31 mouse cellular contexts compared by ENCODE assay signal in the genomic region with DNA sequence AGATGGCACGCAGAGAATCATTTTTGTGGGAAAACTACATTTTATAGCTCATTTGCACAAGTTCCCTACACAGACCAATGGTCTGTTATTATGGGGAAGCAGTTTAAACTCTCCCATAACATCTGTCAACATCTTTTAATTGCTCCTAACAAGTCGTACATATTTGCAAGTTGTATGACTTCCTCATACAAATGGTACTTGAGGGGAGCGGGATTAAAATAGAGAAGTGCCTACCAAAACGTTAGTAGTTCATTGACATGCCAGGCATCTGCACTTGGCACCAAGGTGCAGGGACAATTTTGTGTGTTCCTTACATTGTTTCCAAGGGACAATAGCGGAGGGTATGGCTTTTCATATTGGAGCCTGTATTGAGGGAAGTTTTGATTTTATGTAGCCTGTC.
"Had no signal": no experiment of that assay in that cellular context is flagged by ENCODE, and none has a peak within 500 bp of the region (broad histone marks: within the 10 kb centered on the region; RNA-seq: fewer than 3 reads in every experiment).

No protein-coding gene starts in this region.

- DNase-seq: left cerebral cortex, postnatal 4 days; liver; liver, embryonic 13.5 days; liver, postnatal 0 days; lung, adult 18-20 months; lung, adult 2 months; lung, embryonic 14.5 days; lung, postnatal 10 days; lung, postnatal 14 days; lung, postnatal 36 days; lung, postnatal 4 days; midbrain, embryonic 14.5 days had no signal

- H3K9ac ChIP-seq: limb, embryonic 12.5 days; limb, embryonic 13.5 days; limb, embryonic 15.5 days; liver, embryonic 12.5 days; liver, embryonic 13.5 days; liver, embryonic 14.5 days; liver, embryonic 15.5 days; liver, postnatal 0 days; lung, embryonic 14.5 days; lung, embryonic 15.5 days; midbrain, embryonic 12.5 days; midbrain, embryonic 13.5 days; midbrain, embryonic 15.5 days; neural tube, embryonic 12.5 days had no signal

- H3K27me3 ChIP-seq: limb, embryonic 12.5 days; limb, embryonic 13.5 days; limb, embryonic 15.5 days; liver, embryonic 12.5 days; liver, embryonic 13.5 days; liver, embryonic 15.5 days; lung, embryonic 15.5 days; midbrain, embryonic 12.5 days; midbrain, embryonic 13.5 days; midbrain, embryonic 15.5 days; neural tube, embryonic 12.5 days had no signal

- H3K27ac ChIP-seq: left cerebral cortex, adult 2 months; limb, embryonic 10.5 days; limb, embryonic 12.5 days; limb, embryonic 13.5 days; limb, embryonic 15.5 days; liver, embryonic 12.5 days; liver, embryonic 13.5 days; liver, embryonic 14.5 days; liver, embryonic 15.5 days; lung, embryonic 15.5 days; macrophage; midbrain, embryonic 10.5 days; midbrain, embryonic 12.5 days; midbrain, embryonic 13.5 days; midbrain, embryonic 15.5 days; neural tube, embryonic 12.5 days had no signal

- ATAC-seq: liver, embryonic 12.5 days; liver, postnatal 0 days; lung, postnatal 0 days; midbrain, embryonic 13.5 days; midbrain, embryonic 15.5 days had no signal

- H3K36me3 ChIP-seq: limb, embryonic 10.5 days; limb, embryonic 12.5 days; limb, embryonic 13.5 days; limb, embryonic 15.5 days; liver, embryonic 12.5 days; liver, embryonic 13.5 days; liver, embryonic 15.5 days; lung, embryonic 15.5 days; midbrain, embryonic 10.5 days; midbrain, embryonic 12.5 days; midbrain, embryonic 13.5 days; midbrain, embryonic 15.5 days; neural tube, embryonic 12.5 days had no signal

- H3K9me3 ChIP-seq: limb, embryonic 10.5 days; limb, embryonic 12.5 days; limb, embryonic 13.5 days; limb, embryonic 15.5 days; liver, embryonic 12.5 days; liver, embryonic 13.5 days; liver, embryonic 15.5 days; lung, embryonic 15.5 days; midbrain, embryonic 10.5 days; midbrain, embryonic 12.5 days; midbrain, embryonic 13.5 days; midbrain, embryonic 15.5 days; neural tube, embryonic 12.5 days had no signal

- H3K4me1 ChIP-seq: limb, embryonic 10.5 days; liver, embryonic 12.5 days; liver, embryonic 13.5 days; liver, embryonic 15.5 days; lung, embryonic 15.5 days; megakaryocyte, embryonic 14.5 days; midbrain, embryonic 10.5 days; midbrain, embryonic 12.5 days; midbrain, embryonic 13.5 days; midbrain, embryonic 15.5 days; neural tube, embryonic 12.5 days had no signal

- H3K4me3 ChIP-seq: left cerebral cortex, adult 2 months; limb, embryonic 10.5 days; limb, embryonic 12.5 days; limb, embryonic 13.5 days; limb, embryonic 15.5 days; liver, embryonic 12.5 days; liver, embryonic 13.5 days; liver, embryonic 15.5 days; lung, embryonic 15.5 days; megakaryocyte, embryonic 14.5 days; midbrain, embryonic 10.5 days; midbrain, embryonic 12.5 days; midbrain, embryonic 13.5 days; midbrain, embryonic 15.5 days; myocyte; neural tube, embryonic 12.5 days had no signal

- H3K4me2 ChIP-seq: limb, embryonic 12.5 days; limb, embryonic 13.5 days; limb, embryonic 15.5 days; liver, embryonic 11.5 days; liver, embryonic 12.5 days; liver, embryonic 13.5 days; liver, embryonic 15.5 days; lung, embryonic 14.5 days; lung, embryonic 15.5 days; midbrain, embryonic 12.5 days; midbrain, embryonic 13.5 days; midbrain, embryonic 15.5 days; neural tube, embryonic 12.5 days had no signal
